Mouse (Mus musculus) limb, embryonic 15.5 days (tissue): ENCODE data around the gene Nrip1. TPM values are rescaled to one million over a fixed set of nuclear protein-coding genes. Genes with fewer than 3 reads are reported as not detected.
A peak's percentile ranks its signal among the peaks of the same experiment; 100 is the strongest.

Experiments used
- ATAC-seq: fragments of 200-750 bp; cut with Nextera tagmentation; 2 replicates; pipeline ENCODE4 v1.8.0; 2017; ENCODE audit warnings: low read depth, moderate TSS enrichment; ENCODE audit not compliant: insufficient number of reproducible peaks, low FRiP score, low TSS enrichment
- H3K27ac ChIP-seq: fragments of 300-500 bp; sonication (generic); 2 replicates; pipeline ENCODE4 v1.5.1; 2015; ENCODE audit warnings: moderate library complexity, mild to moderate bottlenecking, inconsistent platforms
- H3K27me3 ChIP-seq: fragments of 300-500 bp; sonication (generic); 2 replicates; pipeline ENCODE4 v1.6.1; 2015; ENCODE audit warnings: inconsistent platforms
- H3K36me3 ChIP-seq: fragments of 300-500 bp; sonication (generic); 2 replicates; pipeline ENCODE4 v1.6.1; 2015; ENCODE audit warnings: inconsistent platforms
- H3K4me1 ChIP-seq: fragments of 300-500 bp; sonication (generic); 2 replicates; pipeline ENCODE4 v1.6.1; 2015; ENCODE audit warnings: inconsistent platforms
- H3K4me2 ChIP-seq: fragments of 300-500 bp; sonication (generic); 2 replicates; pipeline ENCODE4 v1.6.1; 2015; ENCODE audit warnings: mild to moderate bottlenecking, inconsistent platforms
- H3K4me3 ChIP-seq: fragments of 300-500 bp; sonication (generic); 2 replicates; pipeline ENCODE4 v1.5.1; 2015; ENCODE audit warnings: mild to moderate bottlenecking, inconsistent platforms
- H3K9ac ChIP-seq: fragments of 300-500 bp; sonication (generic); 2 replicates; pipeline ENCODE4 v1.6.1; 2015; ENCODE audit warnings: inconsistent platforms
- H3K9me3 ChIP-seq: fragments of 300-500 bp; sonication (generic); 2 replicates; pipeline ENCODE4 v1.6.1; 2016; ENCODE audit warnings: inconsistent platforms
- WGBS: fragments of 180-500 bp; shearing (Covaris S2); methylation state at CpG from one replicate; pipeline ENCODE4 v1.1.7; 2015; 5-methylcytosine and 5-hydroxymethylcytosine counted together
- polyA plus RNA-seq: library from polyadenylated mRNA; unstranded; fragments of >200 nt; fragmentation: Nextera tagmentation; extraction: Ambion mirVana; gene quantifications from 2 replicates; pipeline ENCODE4 v1.2.1, GENCODE M21; 2015

Gene Nrip1
- polyA plus RNA-seq, 1 experiment from 2014 or later: 36.4 TPM

DNA sequence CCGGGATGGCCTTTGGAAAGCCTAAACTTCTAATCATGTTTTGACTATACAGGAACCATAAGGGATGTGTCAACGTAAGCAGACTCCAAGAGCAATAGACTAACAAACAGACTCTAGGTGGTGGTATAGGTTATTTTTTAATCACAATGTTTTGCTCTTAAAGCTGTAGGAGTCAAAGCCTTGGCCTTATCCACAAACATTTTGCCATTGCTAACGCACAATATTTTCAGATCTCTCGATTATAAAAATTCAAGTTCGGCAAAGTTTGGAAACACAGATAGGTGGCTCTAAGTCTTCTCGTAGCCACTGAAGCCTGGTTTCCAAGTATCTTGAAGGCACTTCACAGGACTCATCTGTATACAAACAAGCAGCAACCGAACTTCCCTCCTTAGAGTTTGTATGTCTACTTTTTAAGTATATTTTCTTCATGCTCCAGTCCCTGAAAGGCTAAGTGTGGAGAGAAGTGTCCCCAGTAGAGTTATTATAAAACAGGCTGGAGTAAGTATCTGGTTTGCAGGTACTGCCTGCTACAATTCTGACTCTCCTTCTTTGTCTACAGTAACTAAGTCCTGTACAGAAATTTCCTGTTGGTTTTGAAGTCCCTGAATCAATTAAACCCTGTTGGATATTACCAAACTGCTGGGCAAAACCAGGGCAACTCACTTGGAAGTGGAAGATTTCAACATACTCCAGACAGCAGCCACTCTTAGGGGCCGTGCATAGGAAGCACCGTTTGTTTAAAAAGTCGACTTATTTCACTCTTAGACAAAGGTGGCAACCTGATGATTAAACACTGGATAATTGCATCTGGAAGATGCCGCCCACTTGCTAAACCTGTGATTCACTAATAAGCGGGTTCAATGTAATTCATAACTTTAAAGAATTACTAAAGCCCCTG lies 2.7 kb downstream of the Nrip1 start:
- Histone ChIP-seq H3K4me2 (peak overlapping the region; percentile 62), H3K36me3 (no peaks in the 10 kb centered on the region), H3K27me3 (no peaks in the 10 kb centered on the region), H3K9ac (no peak overlapping the region), H3K4me3 (peak overlapping the region; percentile 86), H3K27ac (no peak overlapping the region), H3K9me3 (no peaks in the 10 kb centered on the region), H3K4me1 (peaks cover 13% of the 10 kb centered on the region)
- no peak for ATAC-seq
- WGBS: 31% methylated on average over 12 of the region's 12 CpGs

DNA sequence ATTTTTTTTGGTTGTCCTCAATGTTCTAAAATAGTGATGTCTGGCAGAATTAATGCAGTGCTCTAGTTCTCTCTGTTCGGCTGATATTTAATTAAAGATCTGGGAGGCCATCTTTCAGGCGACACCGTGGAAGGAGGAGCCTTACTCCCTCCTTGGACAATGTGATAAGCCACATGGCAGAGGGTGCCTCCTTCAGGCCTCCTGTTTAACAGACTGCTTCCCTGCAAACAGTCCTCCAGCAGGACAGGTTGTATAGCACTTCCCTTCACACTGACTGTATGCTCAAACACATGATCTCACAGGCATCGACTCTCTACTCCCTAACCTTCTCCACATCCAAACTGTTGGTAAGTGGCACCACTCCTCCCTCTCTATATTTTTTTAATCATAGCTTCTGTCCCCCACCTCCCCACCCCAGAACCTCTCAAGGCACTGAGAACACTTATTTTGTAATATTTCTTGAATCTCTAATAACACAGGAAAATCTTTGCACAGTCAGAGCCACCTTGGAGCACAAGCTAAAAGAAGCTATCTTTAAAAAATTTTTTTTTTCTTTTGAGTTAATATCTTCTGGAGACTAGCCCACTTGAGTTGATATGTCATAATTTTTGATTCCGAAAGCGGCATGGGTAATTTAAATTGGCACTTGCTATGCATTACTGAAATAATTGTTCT lies 3.4 kb downstream of the Nrip1 start:
- H3K4me2 ChIP-seq: no peak overlapping the region
- H3K27me3 ChIP-seq: no peaks in the 10 kb centered on the region
- H3K9ac ChIP-seq: no peak overlapping the region
- H3K9me3 ChIP-seq: no peaks in the 10 kb centered on the region
- H3K4me3 ChIP-seq: no peak overlapping the region
- peaks cover 17% of the 10 kb centered on the region for H3K4me1 ChIP-seq
- WGBS: 33% methylated on average over 6 of the region's 6 CpGs
- H3K36me3 ChIP-seq: 0 out of 2 replicates have a peak, but pooled peaks cover 3% of the 10 kb centered on the region
- no peak overlapping the region for H3K27ac ChIP-seq
- ATAC-seq: no peak

DNA sequence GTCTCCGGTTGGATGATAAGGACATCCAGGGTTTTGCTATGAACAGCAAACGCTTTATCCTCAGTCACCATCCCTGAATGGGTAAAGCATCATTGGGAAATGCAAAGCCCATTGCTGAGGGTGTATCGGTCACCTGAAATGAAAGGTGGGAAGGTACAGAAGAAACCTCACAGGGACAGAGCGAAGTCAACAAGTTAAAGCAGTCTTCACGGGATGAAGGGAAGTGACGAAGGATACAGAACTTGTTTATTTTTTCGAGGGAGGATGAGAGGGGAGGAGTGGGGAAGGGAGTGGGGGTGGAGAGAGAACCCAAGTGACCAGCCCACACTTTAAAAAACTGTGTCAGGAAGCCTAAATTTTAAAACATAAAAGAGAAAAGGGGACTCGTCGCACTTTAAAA lies 4.4 kb downstream of the Nrip1 start:
- Histone ChIP-seq H3K4me2 (no peak overlapping the region), H3K27ac (no peak overlapping the region), H3K4me1 (peaks cover 21% of the 10 kb centered on the region), H3K36me3 (0 out of 2 replicates have a peak, but pooled peaks cover 4% of the 10 kb centered on the region), H3K9me3 (no peaks in the 10 kb centered on the region), H3K4me3 (no peak overlapping the region), H3K9ac (no peak overlapping the region), H3K27me3 (no peaks in the 10 kb centered on the region)
- WGBS: 82% methylated on average over 9 of the region's 9 CpGs
- ATAC-seq: no peak

DNA sequence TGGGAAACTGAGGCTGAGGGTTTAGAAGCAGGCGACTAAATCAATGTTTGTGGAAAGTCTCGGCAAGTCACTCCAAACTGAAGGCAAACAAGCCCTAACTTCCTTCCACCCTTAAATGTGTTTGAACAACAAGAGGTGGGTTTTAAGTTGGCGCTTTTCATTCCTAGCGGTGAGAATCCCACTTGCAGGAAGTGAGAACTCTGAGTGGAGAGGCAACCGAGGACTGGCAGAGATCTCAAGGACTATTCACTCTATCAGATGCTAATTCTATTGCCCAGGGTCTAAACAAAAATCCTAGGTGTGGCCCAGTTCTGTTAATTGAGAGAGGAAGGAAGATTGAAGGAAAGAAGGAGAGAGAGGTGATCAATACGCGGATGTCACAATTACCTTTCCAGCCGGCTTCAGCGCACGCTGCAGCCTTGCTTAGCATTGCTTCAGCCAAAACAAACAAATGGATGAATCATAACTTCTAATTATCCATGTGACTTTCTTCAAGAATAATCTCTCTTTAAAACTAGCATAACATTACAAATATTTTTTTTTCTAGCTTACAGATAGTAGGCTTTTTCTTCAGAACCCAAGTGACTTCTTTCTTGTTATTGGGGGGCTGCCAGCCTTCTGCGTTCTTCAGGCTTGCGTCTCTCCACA lies 6.2 kb downstream of the Nrip1 start:
- no peak overlapping the region for H3K4me2 ChIP-seq
- 0 out of 2 replicates have a peak, but pooled peaks cover 4% of the 10 kb centered on the region for H3K36me3 ChIP-seq
- no peak overlapping the region for H3K27ac ChIP-seq
- no peaks in the 10 kb centered on the region for H3K27me3 ChIP-seq
- no peak overlapping the region for H3K9ac ChIP-seq
- H3K9me3 ChIP-seq: no peaks in the 10 kb centered on the region
- no peak overlapping the region for H3K4me3 ChIP-seq
- ATAC-seq: no peak
- peaks cover 24% of the 10 kb centered on the region for H3K4me1 ChIP-seq
- WGBS: 82% methylated on average over 12 of the region's 12 CpGs

DNA sequence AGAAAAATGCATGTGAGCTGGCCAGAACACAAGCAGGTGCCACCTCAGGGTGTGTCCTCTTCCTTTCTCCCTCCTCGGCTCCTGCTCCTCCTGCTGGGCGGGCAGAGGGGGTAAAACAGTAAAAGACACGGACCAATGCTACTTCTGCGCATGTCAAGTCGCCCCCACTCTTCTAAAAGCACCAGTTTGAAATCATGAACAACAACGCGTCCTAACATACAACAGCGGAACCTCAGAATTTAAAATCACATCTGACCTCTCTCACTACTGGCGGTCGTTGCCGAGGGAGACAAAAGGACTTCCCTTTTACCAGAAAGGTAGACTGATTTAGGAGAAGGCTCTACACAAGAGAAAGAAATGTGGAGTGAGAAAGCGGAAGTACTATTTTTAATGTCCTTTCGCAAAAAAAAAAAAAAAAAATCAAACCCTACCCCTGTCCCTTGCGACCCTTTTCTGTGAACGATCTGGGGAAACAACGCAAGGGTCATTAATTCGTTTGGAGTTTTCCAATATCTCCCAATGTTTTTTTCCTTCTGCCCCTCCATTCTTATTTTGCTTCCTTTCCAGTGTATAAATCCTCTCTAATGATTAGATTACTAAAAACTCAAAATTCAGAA lies 7.7 kb downstream of the Nrip1 start:
- Histone ChIP-seq H3K4me1 (peaks cover 20% of the 10 kb centered on the region), H3K4me3 (no peak overlapping the region), H3K4me2 (no peak overlapping the region), H3K9me3 (no peaks in the 10 kb centered on the region), H3K9ac (no peak overlapping the region), H3K27ac (no peak overlapping the region), H3K27me3 (no peaks in the 10 kb centered on the region), H3K36me3 (0 out of 2 replicates have a peak, but pooled peaks cover 4% of the 10 kb centered on the region)
- no peak for ATAC-seq
- 81% methylated on average over 17 of the region's 17 CpGs for WGBS

DNA sequence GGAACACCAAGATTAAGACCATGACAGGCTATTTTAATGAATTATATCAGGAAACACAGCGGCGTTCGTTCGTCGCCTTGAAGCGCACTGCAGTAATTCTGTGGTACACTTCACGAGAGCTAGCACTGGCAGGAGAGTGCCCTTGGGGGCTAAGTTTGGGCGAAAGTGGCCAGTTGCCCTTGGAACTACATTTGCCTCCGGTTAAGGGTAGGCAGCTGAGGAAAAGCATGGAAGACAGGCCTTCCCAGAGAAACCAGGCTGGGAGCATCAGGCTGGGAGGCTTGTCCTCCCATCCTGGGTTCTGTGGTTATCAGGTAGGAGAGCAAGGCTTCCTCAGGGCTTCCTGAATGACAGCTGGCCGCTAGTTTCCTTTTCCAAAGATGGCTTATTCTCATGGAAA lies 8.4 kb downstream of the Nrip1 start:
- Histone ChIP-seq H3K27ac (no peak overlapping the region), H3K4me1 (peaks cover 16% of the 10 kb centered on the region), H3K27me3 (no peaks in the 10 kb centered on the region), H3K4me3 (no peak overlapping the region), H3K4me2 (no peak overlapping the region), H3K9me3 (no peaks in the 10 kb centered on the region), H3K36me3 (0 out of 2 replicates have a peak, but pooled peaks cover 4% of the 10 kb centered on the region), H3K9ac (no peak overlapping the region)
- no peak for ATAC-seq
- 74% methylated on average over 10 of the region's 10 CpGs for WGBS

DNA sequence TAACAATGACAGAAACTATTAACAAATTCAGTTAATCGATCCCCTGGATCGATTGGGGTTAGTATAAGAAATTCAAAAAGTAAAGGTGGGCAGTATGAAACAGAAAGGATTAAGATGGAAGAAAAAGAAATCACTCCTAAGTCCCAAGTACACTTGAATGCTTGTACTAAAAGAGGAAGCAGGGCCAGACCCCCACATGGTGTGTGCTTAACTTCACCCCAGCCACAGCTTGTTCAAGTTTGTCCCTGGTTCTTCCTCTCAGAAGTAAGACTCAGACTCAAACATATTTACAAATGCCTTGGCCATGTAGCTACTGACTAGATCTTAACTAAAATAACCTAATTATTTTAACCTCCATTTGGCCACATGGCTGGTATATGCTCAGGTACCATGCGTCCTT lies 10.0 kb downstream of the Nrip1 start:
- Histone ChIP-seq H3K4me3 (no peak overlapping the region), H3K9me3 (no peaks in the 10 kb centered on the region), H3K36me3 (0 out of 2 replicates have a peak, but pooled peaks cover 4% of the 10 kb centered on the region), H3K4me1 (peaks cover 11% of the 10 kb centered on the region), H3K27ac (no peak overlapping the region), H3K9ac (no peak overlapping the region), H3K4me2 (no peak overlapping the region), H3K27me3 (no peaks in the 10 kb centered on the region)
- WGBS: 89% methylated on average over 3 of the region's 3 CpGs
- ATAC-seq: no peak

DNA sequence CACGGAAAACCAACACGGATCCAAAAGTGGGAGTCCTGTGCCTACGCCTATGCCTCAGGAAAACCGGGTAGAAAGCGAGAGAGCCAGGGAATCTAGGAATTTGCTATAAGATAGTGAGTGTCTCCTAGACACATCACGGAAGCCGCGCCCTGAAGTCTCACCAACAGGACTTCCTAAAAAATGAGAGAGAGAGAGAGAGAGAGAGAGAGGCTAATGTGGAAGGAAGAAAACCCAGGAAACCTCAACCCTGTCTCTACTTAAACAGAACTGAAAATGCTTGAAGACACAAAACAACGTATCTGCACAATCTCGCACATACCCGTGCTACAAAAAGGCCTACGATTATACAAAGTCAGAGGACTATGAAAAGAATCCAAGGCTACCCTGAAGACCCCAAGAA lies 10.6 kb downstream of the Nrip1 start:
- Histone ChIP-seq H3K9me3 (no peaks in the 10 kb centered on the region), H3K9ac (no peak overlapping the region), H3K27ac (no peak overlapping the region), H3K27me3 (no peaks in the 10 kb centered on the region), H3K4me3 (no peak overlapping the region), H3K36me3 (0 out of 2 replicates have a peak, but pooled peaks cover 4% of the 10 kb centered on the region), H3K4me2 (no peak overlapping the region), H3K4me1 (peaks cover 15% of the 10 kb centered on the region)
- WGBS: 93% methylated on average over 12 of the region's 12 CpGs
- ATAC-seq: no peak

DNA sequence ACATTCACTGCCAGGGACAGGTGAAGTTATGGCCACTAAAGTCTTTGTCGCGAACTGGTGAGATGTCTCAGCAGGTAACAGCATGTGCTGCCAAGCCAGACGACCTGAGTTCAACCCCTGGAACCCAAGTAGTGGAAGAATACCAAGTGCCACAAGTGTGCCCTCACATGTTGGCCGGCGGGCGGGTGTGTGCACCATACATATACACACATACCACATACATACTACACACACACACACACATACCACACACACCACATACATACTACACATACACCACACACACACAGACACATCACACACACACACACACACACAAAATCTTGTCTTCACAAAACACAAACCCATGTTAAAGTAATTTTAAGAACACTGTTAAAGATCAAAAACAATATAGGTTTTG lies 13.2 kb downstream of the Nrip1 start:
- 81% methylated on average over 6 of the region's 6 CpGs for WGBS
- Histone ChIP-seq H3K36me3 (0 out of 2 replicates have a peak, but pooled peaks cover 4% of the 10 kb centered on the region), H3K4me1 (peaks cover 14% of the 10 kb centered on the region), H3K4me3 (no peak overlapping the region), H3K9me3 (no peaks in the 10 kb centered on the region), H3K4me2 (no peak overlapping the region), H3K27ac (no peak overlapping the region), H3K9ac (no peak overlapping the region), H3K27me3 (no peaks in the 10 kb centered on the region)
- ATAC-seq: no peak

DNA sequence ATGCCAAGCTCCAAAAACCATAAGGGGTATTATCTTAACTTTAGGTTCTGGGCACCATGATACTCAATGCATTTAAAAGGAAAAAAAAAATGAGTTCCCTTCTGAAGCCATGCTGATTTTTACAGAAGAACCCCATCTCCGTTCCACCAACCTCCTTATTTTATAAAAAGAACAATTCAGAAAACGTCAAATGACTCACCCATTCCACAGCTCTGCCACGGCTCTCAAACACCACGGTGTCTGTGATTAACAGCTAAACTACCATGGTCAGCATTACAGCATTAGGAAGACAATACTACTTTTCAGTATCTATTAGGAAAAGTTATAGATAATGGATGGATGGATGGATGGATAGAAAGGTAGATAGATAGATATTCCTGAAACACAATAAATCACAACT lies 14.9 kb downstream of the Nrip1 start:
- Histone ChIP-seq H3K4me3 (no peak overlapping the region), H3K9ac (no peak overlapping the region), H3K27ac (no peak overlapping the region), H3K9me3 (no peaks in the 10 kb centered on the region), H3K36me3 (no peaks in the 10 kb centered on the region), H3K4me2 (no peak overlapping the region), H3K27me3 (no peaks in the 10 kb centered on the region), H3K4me1 (0 out of 2 replicates have a peak, but pooled peaks cover 7% of the 10 kb centered on the region)
- 25% methylated on average over 4 of the region's 4 CpGs for WGBS
- no peak for ATAC-seq

DNA sequence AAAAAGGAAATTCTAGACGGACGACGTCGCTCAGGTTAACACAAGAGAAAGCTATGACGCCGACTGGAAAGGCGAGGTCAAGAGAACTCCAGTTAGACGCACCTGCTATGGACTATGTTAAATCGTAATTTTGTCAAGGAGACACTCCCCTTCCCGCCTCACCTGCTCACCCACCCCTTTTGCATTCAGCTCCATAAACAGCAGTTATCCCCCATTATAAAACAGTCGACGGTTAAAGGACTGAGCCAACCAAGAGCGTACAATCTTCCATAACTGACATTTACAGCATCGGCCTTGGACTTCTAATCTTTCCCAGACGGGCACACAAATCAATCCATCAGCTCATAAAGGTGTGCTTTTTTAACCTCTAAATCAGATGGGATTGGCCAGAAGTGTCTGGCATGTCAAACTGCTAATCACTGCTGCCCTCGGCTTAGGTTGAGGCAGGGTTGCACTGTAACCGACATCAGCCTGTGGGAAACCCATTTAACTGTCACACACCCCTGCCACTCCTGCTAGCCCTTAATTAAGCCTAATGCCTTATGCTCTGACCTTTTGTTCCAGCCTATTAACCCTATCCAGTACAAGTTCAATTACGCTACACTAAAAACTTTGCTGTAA lies 15.4 kb downstream of the Nrip1 start:
- Histone ChIP-seq H3K4me1 (0 out of 2 replicates have a peak, but pooled peaks cover 7% of the 10 kb centered on the region), H3K27me3 (no peaks in the 10 kb centered on the region), H3K9ac (no peak overlapping the region), H3K36me3 (no peaks in the 10 kb centered on the region), H3K9me3 (no peaks in the 10 kb centered on the region), H3K4me2 (no peak overlapping the region), H3K27ac (no peak overlapping the region), H3K4me3 (no peak overlapping the region)
- no peak for ATAC-seq
- WGBS: 33% methylated on average over 18 of the region's 18 CpGs
